Mouse (Mus musculus) limb, embryonic 10.5 days (tissue): Measurements from ENCODE around the gene Fbn1. TPM values are rescaled to one million over a fixed set of nuclear protein-coding genes. Genes with fewer than 3 reads are reported as not detected.

Experiments used
- DNase-seq: peaks from one replicate; pipeline ENCODE4 v3.0.0-alpha.2; 2017; ENCODE audit warnings: low spot score
- H3K27ac ChIP-seq: fragments of 300-500 bp; sonication (generic); 2 replicates; pipeline ENCODE4 v1.5.1; 2016; ENCODE audit warnings: mild to moderate bottlenecking
- H3K27me3 ChIP-seq: fragments of 300-500 bp; sonication (generic); 2 replicates; pipeline ENCODE4 v1.6.1; 2016; ENCODE audit warnings: low read depth, mild to moderate bottlenecking; ENCODE audit not compliant: poor library complexity, severe bottlenecking
- H3K36me3 ChIP-seq: fragments of 300-500 bp; sonication (generic); 2 replicates; pipeline ENCODE4 v1.6.1; 2016; ENCODE audit warnings: mild to moderate bottlenecking, moderate library complexity
- H3K4me1 ChIP-seq: fragments of 300-500 bp; sonication (generic); 2 replicates; pipeline ENCODE4 v1.6.1; 2016
- H3K4me3 ChIP-seq: fragments of 300-500 bp; sonication (generic); 2 replicates; pipeline ENCODE4 v1.5.1; 2016; ENCODE audit warnings: mild to moderate bottlenecking, moderate library complexity
- H3K9me3 ChIP-seq: fragments of 300-500 bp; sonication (generic); replicated peaks from 2 replicates; pipeline ENCODE4 v1.6.1; 2016; ENCODE audit warnings: mild to moderate bottlenecking
- WGBS: fragments of 180-500 bp; shearing (Covaris S2); methylation state at CpG from one replicate; pipeline ENCODE4 v1.1.7; 2016; 5-methylcytosine and 5-hydroxymethylcytosine counted together
- polyA plus RNA-seq: library from polyadenylated mRNA; unstranded; fragments of >200 nt; fragmentation: Nextera tagmentation; extraction: Ambion mirVana; gene quantifications from 2 replicates; pipeline ENCODE4 v1.2.1, GENCODE M21; 2016

The Fbn1 gene
- polyA plus RNA-seq, 1 experiment from 2014 or later: 5.6 TPM

DNA sequence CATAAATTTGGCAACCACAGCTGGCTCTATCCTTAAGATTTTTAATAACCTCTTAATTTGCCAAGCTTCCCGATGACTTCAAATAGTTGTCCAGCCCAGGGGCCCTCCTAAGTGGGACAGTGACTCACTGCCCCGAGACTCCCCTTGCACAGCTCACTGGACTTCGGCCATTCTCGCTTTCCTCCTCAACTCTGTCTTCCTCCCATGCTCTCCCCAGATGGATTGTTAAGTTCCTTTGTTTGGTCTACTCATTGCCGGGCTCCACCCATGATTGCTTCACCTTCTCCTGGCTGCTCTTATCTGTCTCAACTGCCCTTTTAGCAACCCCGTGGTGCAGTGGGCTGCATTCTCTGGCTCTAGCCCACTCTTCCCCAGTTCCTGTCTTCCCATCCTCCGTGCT lies 229.3 kb downstream of the Fbn1 start:
- DNase-seq: no peak
- Histone ChIP-seq H3K36me3 (no peaks in the 10 kb centered on the region), H3K27ac (no peak overlapping the region), H3K27me3 (no peaks in the 10 kb centered on the region), H3K4me1 (peaks cover 8% of the 10 kb centered on the region), H3K4me3 (no peak overlapping the region), H3K9me3 (no peaks in the 10 kb centered on the region)
- 79% methylated on average over 7 of the region's 7 CpGs for WGBS

DNA sequence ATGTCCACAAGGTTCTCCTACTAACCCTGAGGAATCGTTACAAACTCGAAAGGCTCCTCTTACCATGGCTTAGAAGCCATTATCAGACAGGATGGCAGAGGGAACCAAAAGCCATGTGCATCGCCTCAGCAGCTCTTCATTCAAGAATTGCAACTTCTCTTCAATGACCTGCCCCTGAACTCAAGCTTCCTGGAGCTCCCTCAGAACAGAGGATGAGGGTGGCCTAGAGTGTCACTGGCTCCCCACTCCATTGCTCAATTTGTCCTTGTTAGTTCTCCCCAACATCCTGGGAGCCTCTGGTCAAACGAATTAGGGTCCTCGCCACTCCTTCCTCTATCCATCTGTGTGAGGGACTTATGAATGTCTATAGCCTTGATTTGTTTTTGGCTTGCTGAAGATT lies 231.1 kb downstream of the Fbn1 start:
- no peaks in the 10 kb centered on the region for H3K36me3 ChIP-seq
- 93% methylated on average over 5 of the region's 5 CpGs for WGBS
- no peak overlapping the region for H3K4me3 ChIP-seq
- 0 out of 2 replicates have a peak, but pooled peaks cover 2% of the 10 kb centered on the region for H3K4me1 ChIP-seq
- H3K27ac ChIP-seq: no peak overlapping the region
- no peak for DNase-seq
- no peaks in the 10 kb centered on the region for H3K9me3 ChIP-seq
- H3K27me3 ChIP-seq: no peaks in the 10 kb centered on the region

- Histone ChIP-seq H3K4me1 (0 out of 2 replicates have a peak, but pooled peaks cover 2% of the 10 kb centered on the region), H3K4me3 (no peak overlapping the region), H3K36me3 (no peaks in the 10 kb centered on the region), H3K27ac (no peak overlapping the region), H3K27me3 (no peaks in the 10 kb centered on the region), H3K9me3 (no peaks in the 10 kb centered on the region)
- DNase-seq: no peak
- WGBS: 54% methylated on average over 5 of the region's 5 CpGs
Observed at GRCm38 (mm10) chr2:125275617-125276016, 232.2 kb downstream of the Fbn1 start.

- no peaks in the 10 kb centered on the region for H3K27me3 ChIP-seq
- H3K4me3 ChIP-seq: no peak overlapping the region
- H3K27ac ChIP-seq: no peak overlapping the region
- WGBS: 80% methylated on average over 1 of the region's 1 CpGs
- no peaks in the 10 kb centered on the region for H3K36me3 ChIP-seq
- H3K4me1 ChIP-seq: peaks cover 2% of the 10 kb centered on the region; the same call in 1 of the 2 replicates
- no peak for DNase-seq
- no peaks in the 10 kb centered on the region for H3K9me3 ChIP-seq
Observed at GRCm38 (mm10) chr2:125268876-125269275, 238.9 kb downstream of the Fbn1 start.

DNA sequence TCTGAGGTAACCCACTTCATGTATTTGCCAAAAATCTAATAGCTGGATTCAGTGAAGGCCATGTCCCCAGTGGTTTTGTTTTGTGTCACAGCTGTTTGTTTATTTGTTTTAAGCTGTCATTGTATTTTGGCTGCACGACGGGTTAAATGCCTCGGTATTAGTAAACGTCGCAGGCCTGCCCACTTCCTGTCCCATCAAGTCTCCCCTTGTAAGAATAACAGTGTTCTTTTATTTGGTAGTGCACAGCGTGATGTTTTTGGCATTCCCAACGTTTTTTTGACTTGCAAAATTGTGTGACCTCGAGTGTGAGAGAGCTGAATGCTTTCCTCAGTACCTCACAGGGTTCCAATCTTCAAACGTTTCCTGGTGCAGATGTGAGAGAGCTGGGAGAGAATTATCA lies 244.0 kb downstream of the Fbn1 start:
- H3K4me3 ChIP-seq: no peak overlapping the region
- H3K4me1 ChIP-seq: peaks cover 8% of the 10 kb centered on the region; the same call in 1 of the 2 replicates
- H3K27ac ChIP-seq: no peak overlapping the region
- H3K27me3 ChIP-seq: no peaks in the 10 kb centered on the region
- H3K9me3 ChIP-seq: no peaks in the 10 kb centered on the region
- 26% methylated on average over 9 of the region's 9 CpGs for WGBS
- H3K36me3 ChIP-seq: peaks cover 22% of the 10 kb centered on the region
- no peak for DNase-seq

GRCm38 (mm10) chr2:125263056-125263455 lies 244.7 kb downstream of the Fbn1 start:
- DNase-seq: no peak
- peaks cover 29% of the 10 kb centered on the region for H3K36me3 ChIP-seq
- H3K27me3 ChIP-seq: no peaks in the 10 kb centered on the region
- no peak overlapping the region for H3K4me3 ChIP-seq
- 21% methylated on average over 5 of the region's 5 CpGs for WGBS
- H3K27ac ChIP-seq: no peak overlapping the region
- H3K4me1 ChIP-seq: peaks cover 8% of the 10 kb centered on the region; the same call in 1 of the 2 replicates
- H3K9me3 ChIP-seq: no peaks in the 10 kb centered on the region

DNA sequence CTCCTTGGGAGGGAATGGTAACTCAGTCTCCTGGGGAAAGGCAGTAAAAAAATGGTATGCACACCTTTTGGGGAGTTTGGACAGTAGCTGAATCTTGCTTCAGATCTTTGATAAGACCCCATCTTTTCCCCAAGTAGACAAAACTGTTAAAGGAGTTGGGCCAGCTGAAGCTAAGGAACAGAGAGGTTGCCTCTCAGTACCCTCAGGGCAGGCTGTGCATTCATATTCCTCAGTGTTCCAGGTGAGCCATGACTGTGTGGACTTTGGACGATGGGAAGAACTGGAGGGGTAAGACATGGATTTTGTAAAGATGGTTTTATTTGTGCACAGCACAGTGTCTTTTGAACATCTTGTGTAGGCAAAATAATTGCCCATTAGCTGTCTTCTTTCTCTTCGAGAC lies 247.5 kb downstream of the Fbn1 start:
- Histone ChIP-seq H3K27me3 (no peaks in the 10 kb centered on the region), H3K36me3 (peaks cover 56% of the 10 kb centered on the region), H3K27ac (no peak overlapping the region), H3K9me3 (no peaks in the 10 kb centered on the region), H3K4me3 (no peak overlapping the region), H3K4me1 (peaks cover 8% of the 10 kb centered on the region; the same call in 1 of the 2 replicates)
- WGBS: 88% methylated on average over 2 of the region's 2 CpGs
- DNase-seq: no peak

GRCm38 (mm10) chr2:125259230-125260120 lies 248.3 kb downstream of the Fbn1 start:
- Histone ChIP-seq H3K27me3 (no peaks in the 10 kb centered on the region), H3K4me1 (peaks cover 8% of the 10 kb centered on the region; the same call in 1 of the 2 replicates), H3K9me3 (no peaks in the 10 kb centered on the region), H3K4me3 (no peak overlapping the region), H3K36me3 (peaks cover 63% of the 10 kb centered on the region), H3K27ac (no peak overlapping the region)
- no peak for DNase-seq
- WGBS: 87% methylated on average over 14 of the region's 14 CpGs

GRCm38 (mm10) chr2:125255886-125256285 lies 251.9 kb downstream of the Fbn1 start:
- Histone ChIP-seq H3K27ac (no peak overlapping the region), H3K36me3 (peaks cover 99% of the 10 kb centered on the region), H3K9me3 (no peaks in the 10 kb centered on the region), H3K4me3 (no peak overlapping the region), H3K27me3 (no peaks in the 10 kb centered on the region), H3K4me1 (no peaks in the 10 kb centered on the region)
- WGBS: 84% methylated on average over 3 of the region's 3 CpGs
- no peak for DNase-seq

DNA sequence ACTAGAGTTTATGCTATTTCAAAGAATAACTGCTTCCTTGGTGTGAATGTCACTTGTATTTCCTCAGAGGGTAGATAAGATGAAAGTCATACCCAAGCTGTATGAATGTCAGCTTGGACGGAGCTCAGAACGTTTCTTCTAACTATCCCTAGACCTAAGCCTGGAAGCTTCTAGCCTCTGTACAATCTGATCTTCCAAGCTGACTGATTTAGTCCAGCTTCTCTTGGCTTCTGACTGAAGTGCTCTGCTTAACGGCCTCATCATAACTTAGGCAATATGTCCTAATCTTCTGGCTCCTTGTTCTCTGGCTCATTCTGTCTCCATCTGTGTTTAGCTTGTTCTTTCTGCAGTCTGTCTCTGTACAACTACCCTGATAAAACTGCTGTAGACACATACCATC lies 253.2 kb downstream of the Fbn1 start:
- Histone ChIP-seq H3K4me3 (no peak overlapping the region), H3K36me3 (peaks cover 99% of the 10 kb centered on the region), H3K27me3 (no peaks in the 10 kb centered on the region), H3K9me3 (no peaks in the 10 kb centered on the region), H3K27ac (no peak overlapping the region), H3K4me1 (peaks cover 3% of the 10 kb centered on the region; the same call in 1 of the 2 replicates)
- DNase-seq: no peak
- 95% methylated on average over 3 of the region's 3 CpGs for WGBS

- WGBS: 97% methylated on average over 6 of the region's 6 CpGs
- H3K9me3 ChIP-seq: no peaks in the 10 kb centered on the region
- H3K4me3 ChIP-seq: no peak overlapping the region
- peaks cover 97% of the 10 kb centered on the region for H3K36me3 ChIP-seq
- H3K27me3 ChIP-seq: no peaks in the 10 kb centered on the region
- H3K4me1 ChIP-seq: peaks cover 12% of the 10 kb centered on the region
- no peak for DNase-seq
- no peak overlapping the region for H3K27ac ChIP-seq
Observed at GRCm38 (mm10) chr2:125253699-125254098, 254.1 kb downstream of the Fbn1 start.

DNA sequence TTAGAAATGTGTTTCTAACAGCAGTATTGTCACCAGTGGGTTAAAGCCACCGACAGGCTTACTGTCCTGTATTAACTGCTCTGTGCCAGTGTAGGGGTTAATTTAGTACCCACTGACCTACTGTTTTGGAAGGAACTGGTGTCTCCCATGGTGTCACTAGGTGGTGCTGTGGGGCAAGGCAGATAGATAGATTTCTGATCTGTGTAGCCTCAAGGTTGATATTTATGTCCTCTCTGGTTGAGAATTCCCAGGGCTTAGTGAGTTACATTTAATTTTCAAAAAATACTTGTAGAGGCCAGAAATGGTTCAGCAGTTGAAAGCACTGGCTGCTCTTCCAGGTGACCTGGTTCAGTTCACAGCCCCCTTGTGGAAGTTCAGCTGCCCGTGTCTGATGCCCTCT lies 255.5 kb downstream of the Fbn1 start:
- 72% methylated on average over 2 of the region's 2 CpGs for WGBS
- DNase-seq: no peak
- peaks cover 83% of the 10 kb centered on the region for H3K36me3 ChIP-seq

DNA sequence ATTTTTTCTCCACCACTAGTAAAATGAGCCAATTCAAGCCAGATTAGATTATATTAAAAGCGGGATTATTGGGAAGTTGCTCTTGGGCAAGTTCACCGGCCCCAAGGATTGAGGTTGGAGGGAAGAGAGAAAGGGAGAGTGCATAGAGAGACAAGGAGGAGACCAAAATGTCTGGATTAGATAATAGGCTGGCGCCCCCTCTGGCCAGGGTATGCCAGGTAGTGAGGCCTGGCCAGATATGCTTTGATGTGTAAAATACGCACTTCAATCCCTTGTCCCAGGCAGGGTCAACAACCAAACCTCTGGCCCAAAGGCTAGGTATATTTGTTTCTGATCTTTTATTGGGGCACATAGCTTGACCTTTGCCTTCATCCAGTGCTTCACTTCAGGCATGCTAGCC lies 256.0 kb downstream of the Fbn1 start:
- Histone ChIP-seq H3K27me3 (no peaks in the 10 kb centered on the region), H3K4me1 (peaks cover 17% of the 10 kb centered on the region), H3K27ac (no peak overlapping the region), H3K9me3 (no peaks in the 10 kb centered on the region), H3K4me3 (no peak overlapping the region), H3K36me3 (peaks cover 78% of the 10 kb centered on the region)
- WGBS: 83% methylated on average over 4 of the region's 4 CpGs
- DNase-seq: no peak

More for the DNA sequence above, 255.5 kb downstream of the Fbn1 start:
- no peaks in the 10 kb centered on the region for H3K9me3 ChIP-seq
- H3K27ac ChIP-seq: no peak overlapping the region
- no peak overlapping the region for H3K4me3 ChIP-seq
- no peaks in the 10 kb centered on the region for H3K27me3 ChIP-seq
- H3K4me1 ChIP-seq: peaks cover 17% of the 10 kb centered on the region
